Mouse (Mus musculus) adipocyte (in vitro differentiated cells): ENCODE data around the gene Cnr2.

Experiments
- DNase-seq: peaks from one replicate; pipeline ENCODE4 v3.0.0-alpha.2; 2016; ENCODE audit warnings: low spot score

Gene Cnr2

GRCm38 (mm10) chr4:135906633-135907032 lies 11.4 kb downstream of the Cnr2 start:
- DNase-seq, result peak; percentile 26

GRCm38 (mm10) chr4:135909326-135910066 lies 14.3 kb downstream of the Cnr2 start:
- DNase-seq, result no peak

GRCm38 (mm10) chr4:135911531-135911930 lies 16.3 kb downstream of the Cnr2 start:
- DNase-seq, result no peak

DNA sequence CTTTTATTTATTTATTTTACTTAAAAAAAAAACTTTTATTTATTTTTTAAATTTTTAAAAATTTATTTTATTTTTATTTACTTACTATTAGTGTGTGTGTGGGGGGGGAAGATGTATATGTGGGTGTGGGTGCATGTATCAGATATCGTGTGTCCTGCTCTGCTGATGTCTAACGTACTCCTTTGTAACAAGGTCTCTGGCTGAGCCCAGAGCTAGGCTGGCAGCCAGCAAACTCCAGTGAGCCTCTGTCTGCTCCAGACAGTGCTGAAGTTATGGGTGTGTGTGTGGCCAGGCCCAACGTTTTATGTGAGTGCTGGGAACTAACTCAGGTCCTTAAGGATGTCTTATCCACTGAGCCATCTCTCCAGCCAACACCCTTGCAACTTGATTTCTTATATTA lies 17.0 kb downstream of the Cnr2 start:
- no peak for DNase-seq

GRCm38 (mm10) chr4:135912835-135913234 lies 17.6 kb downstream of the Cnr2 start:
- no peak for DNase-seq

GRCm38 (mm10) chr4:135913433-135913832 lies 18.2 kb downstream of the Cnr2 start:
- no peak for DNase-seq

DNA sequence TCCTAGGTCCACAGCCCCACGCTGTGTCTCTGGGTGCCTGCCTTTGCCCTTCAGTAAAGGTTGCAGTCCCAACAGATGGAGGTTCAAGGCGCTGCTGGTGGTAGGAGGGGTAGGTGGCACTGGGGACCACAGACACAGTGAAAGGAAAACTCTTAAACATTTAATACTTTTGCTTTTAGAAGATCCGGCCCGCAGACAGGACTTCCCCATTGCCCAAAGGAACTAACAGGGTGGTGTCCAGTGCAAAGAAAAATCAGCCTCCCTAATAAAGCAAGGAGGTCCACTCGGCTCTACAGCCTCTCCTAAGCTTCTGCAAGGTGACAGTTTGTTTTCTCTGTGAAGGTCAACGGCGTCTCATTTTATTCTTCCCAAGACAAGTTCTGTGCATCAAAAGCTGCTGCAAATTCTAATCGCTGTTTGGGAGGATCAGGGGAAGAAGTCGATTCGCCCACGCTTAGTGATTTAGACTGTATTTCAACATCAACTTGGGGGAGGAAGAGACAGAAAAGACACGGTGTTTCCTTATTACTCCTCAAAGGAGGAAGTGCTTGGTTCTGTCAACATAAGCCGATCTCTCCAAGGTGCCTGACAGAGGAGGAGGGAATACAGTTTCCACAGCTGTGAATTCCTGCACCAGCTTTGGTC lies 23.6 kb downstream of the Cnr2 start:
- no peak for DNase-seq

DNA sequence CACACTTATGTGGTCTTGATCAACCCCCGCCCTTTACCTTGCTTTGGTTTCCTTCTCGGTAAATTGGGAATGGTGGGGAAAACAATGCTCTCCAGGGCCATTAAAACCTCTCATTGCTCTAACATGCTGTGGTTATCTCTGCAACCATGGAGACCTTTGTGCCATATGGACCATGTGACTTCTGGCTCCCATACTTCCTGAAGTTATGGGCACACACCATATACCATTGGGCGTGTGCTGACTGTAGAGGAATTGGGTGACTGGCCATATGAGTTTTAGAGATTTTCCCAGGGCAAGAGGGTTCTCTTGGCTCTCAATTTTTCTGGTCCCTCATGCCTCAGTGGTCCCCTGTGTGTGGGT lies 24.1 kb downstream of the Cnr2 start:
- DNase-seq, result no peak

GRCm38 (mm10) chr4:135920304-135921241 lies 25.4 kb downstream of the Cnr2 start, which contains the start of gene Fuca1:
Gene Fuca1, plus strand, starts transcription at chr4:135920735.
- peak; percentile 95 for DNase-seq

- peak; percentile 81 for DNase-seq
Observed at GRCm38 (mm10) chr4:135921257-135922120, 26.3 kb downstream of the Cnr2 start.

DNA sequence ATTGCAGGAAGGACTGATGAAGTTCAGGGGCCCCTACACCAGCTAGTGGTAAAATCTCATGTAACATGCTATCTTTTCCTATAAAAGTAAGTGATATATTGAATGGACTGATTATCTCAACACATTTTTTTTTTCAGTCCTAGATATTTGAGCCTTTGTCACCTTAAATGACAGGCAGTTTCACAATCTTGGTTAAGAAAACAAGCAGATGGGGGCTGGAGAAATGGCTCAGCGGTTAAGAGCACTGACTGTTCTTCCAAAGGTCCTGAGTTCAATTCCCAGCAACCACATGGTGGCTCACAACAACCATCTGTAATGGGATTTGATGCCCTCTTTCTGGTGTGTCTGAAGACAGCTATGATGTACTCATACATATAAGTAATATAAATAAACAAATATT lies 27.0 kb downstream of the Cnr2 start:
- peak; percentile 33 for DNase-seq

DNA sequence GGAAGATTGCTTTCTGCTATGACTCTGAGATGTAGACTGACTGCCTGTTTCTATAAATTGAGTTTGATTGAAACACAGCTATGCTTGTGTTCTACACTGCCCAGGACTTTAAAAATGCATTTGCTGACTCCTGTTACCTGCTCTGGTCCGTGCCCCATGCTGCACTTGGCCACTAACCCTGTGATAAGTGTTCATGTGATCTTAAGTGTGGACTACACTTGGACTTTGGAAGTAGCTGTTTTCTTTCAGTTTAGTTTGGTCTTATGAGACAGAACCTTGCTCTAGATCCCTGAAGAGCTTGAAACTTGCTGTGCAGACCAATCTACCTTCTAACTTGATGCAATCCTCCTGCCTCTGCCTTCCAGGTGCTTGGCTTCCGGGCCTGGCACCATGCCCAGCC lies 29.2 kb downstream of the Cnr2 start:
- no peak for DNase-seq

GRCm38 (mm10) chr4:135925341-135925740 lies 30.1 kb downstream of the Cnr2 start:
- no peak for DNase-seq

GRCm38 (mm10) chr4:135926195-135926808 lies 31.1 kb downstream of the Cnr2 start:
- no peak for DNase-seq

GRCm38 (mm10) chr4:135926861-135927260 lies 31.7 kb downstream of the Cnr2 start:
- DNase-seq, result no peak

- DNase-seq, result no peak
Observed at GRCm38 (mm10) chr4:135928376-135928775, 33.2 kb downstream of the Cnr2 start.

GRCm38 (mm10) chr4:135929405-135929804 lies 34.2 kb downstream of the Cnr2 start:
- no peak for DNase-seq

- DNase-seq, result no peak
Observed at GRCm38 (mm10) chr4:135929828-135930227, 34.6 kb downstream of the Cnr2 start.

DNA sequence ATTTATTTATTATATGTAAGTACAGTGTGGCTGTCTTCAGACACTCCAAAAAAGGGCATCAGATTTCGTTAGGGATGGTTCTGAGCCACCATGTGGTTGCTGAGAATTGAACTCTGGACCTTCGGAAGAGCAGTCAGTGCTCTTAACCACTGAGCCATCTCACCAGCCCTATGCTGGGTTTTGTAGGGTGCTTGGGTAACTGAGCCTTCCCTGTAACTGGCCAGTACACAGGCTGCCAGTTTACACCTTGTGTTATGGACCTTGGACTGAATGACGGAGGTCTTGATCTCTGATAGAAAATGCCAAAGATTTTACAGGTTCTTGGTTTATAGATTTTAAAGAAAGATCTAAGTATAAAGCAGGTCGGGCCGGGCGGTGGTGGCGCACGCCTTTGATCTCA lies 35.0 kb downstream of the Cnr2 start:
- DNase-seq, result no peak

DNA sequence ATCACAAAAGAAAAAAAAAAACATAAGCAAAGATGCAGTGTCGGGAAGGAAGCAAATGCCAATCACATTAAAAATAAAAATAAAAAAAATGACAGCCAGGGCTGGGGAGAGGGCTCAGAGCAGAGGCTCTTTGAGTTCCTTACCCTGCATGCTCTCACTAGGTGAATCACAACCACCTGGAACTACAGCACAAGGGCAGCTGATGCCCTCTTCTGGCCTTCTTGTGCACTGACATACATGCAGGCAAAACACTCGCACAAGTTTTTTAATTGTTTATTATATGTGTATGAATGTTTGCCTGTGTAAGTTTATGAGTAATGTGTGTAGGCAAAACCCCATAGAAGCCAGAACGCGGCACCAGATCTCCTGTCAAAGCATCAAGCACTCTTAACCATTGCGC lies 36.6 kb downstream of the Cnr2 start:
- DNase-seq, result no peak
